ENCODE assay signal across 8 mouse cellular contexts in genomic region chr4:43031237-43031995, GRCm38 (mm10). TPM values are rescaled to one million over a fixed set of nuclear protein-coding genes. Genes with fewer than 3 reads are reported as not detected.
A peak's percentile ranks its signal among the peaks of the same experiment; 100 is the strongest.
DNase-seq lines count a peak whose midpoint lies in the region; ATAC-seq lines count a peak whose summit lies in the region.

Gene Stoml2, minus strand, starts transcription at chr4:43031710.

- no peaks in the 10 kb centered on the region for H3K9me3 ChIP-seq in forebrain, embryonic 11.5 days (ENCODE audit: control insufficient read depth, low read length)
- no peaks in the 10 kb centered on the region for H3K9me3 ChIP-seq in heart, embryonic 16.5 days (replicated peaks; ENCODE audit: control insufficient read depth, low read length)
- H3K9me3 ChIP-seq in liver, embryonic 15.5 days (replicated peaks) = no peaks in the 10 kb centered on the region
- H3K9me3 ChIP-seq in neural tube, embryonic 12.5 days = no peaks in the 10 kb centered on the region

- peaks cover 8% of the 10 kb centered on the region; the same call in 1 of the 2 replicates for H3K4me1 ChIP-seq in forebrain, embryonic 11.5 days (replicated peaks; ENCODE audit: control insufficient read depth, insufficient read depth, low read length)
- H3K4me1 ChIP-seq in heart, embryonic 16.5 days (ENCODE audit: control insufficient read depth, insufficient read depth, low read length) = peaks cover 12% of the 10 kb centered on the region
- H3K4me1 ChIP-seq in liver, embryonic 15.5 days (replicated peaks) = peaks cover 45% of the 10 kb centered on the region
- peaks cover 24% of the 10 kb centered on the region for H3K4me1 ChIP-seq in neural tube, embryonic 12.5 days

- H3K4me2 ChIP-seq in forebrain, embryonic 11.5 days (ENCODE audit: low read depth, low read length, severe bottlenecking) = peak within 1 kb of the TSS; percentile 80
- H3K4me2 ChIP-seq in heart, embryonic 16.5 days (ENCODE audit: low read depth, low read length) = peak within 1 kb of the TSS; percentile 95
- H3K4me2 ChIP-seq in liver, embryonic 15.5 days = peak within 1 kb of the TSS; percentile 85
- H3K4me2 ChIP-seq in neural tube, embryonic 12.5 days (replicated peaks) = peak within 1 kb of the TSS; percentile 86

- peak; percentile 95 for ATAC-seq in forebrain, embryonic 11.5 days (replicated peaks; ENCODE audit: low FRiP score)
- ATAC-seq in heart, embryonic 16.5 days (replicated peaks; ENCODE audit: extremely low read depth, insufficient read depth, low FRiP score) = peak; percentile 94
- peak; percentile 94 for ATAC-seq in liver, embryonic 15.5 days (ENCODE audit: insufficient read depth)
- ATAC-seq in neural tube, embryonic 12.5 days (ENCODE audit: low FRiP score, low read depth) = peak; percentile 97

- peak; percentile 67 to 73 for DNase-seq in CD8-positive naive resting alpha-beta T cell, adult 2 months (ENCODE audit: low read depth in 2 of 2, low spot score in 2 of 2)
- DNase-seq in c-Kit-positive CD71-negative TER-119-negative erythroid progenitor cells, embryonic 14.5 days (ENCODE audit: low read depth) = peak; percentile 88
- DNase-seq in forebrain, embryonic 11.5 days (ENCODE audit: low spot score) = peak; percentile 94
- DNase-seq in kidney, postnatal 36 days = peak; percentile 97
- DNase-seq in telencephalon, adult 2 months (ENCODE audit: low read depth, low spot score) = peak; percentile 98

- H3K27me3 ChIP-seq in forebrain, embryonic 11.5 days (ENCODE audit: control insufficient read depth, insufficient read depth, low read length) = no peaks in the 10 kb centered on the region
- no peaks in the 10 kb centered on the region for H3K27me3 ChIP-seq in heart, embryonic 16.5 days (ENCODE audit: control insufficient read depth, insufficient read depth, low read length)
- no peaks in the 10 kb centered on the region for H3K27me3 ChIP-seq in liver, embryonic 15.5 days
- H3K27me3 ChIP-seq in neural tube, embryonic 12.5 days (replicated peaks) = no peaks in the 10 kb centered on the region

- peak within 1 kb of the TSS; percentile 94 for H3K27ac ChIP-seq in forebrain, embryonic 11.5 days (ENCODE audit: low read depth, low read length)
- peak within 1 kb of the TSS; percentile 89 for H3K27ac ChIP-seq in heart, embryonic 16.5 days (ENCODE audit: low read length)
- H3K27ac ChIP-seq in liver, embryonic 15.5 days (replicated peaks) = peak within 1 kb of the TSS; percentile 91
- H3K27ac ChIP-seq in neural tube, embryonic 12.5 days = peak within 1 kb of the TSS; percentile 82

- WGBS in forebrain, embryonic 11.5 days = 1% methylated on average over 33 of the region's 38 CpGs
- WGBS in heart, embryonic 16.5 days = 1% methylated on average over 38 of the region's 38 CpGs
- WGBS in liver, embryonic 15.5 days (ENCODE audit: insufficient replicate concordance) = 2% methylated on average over 38 of the region's 38 CpGs
- under 1% methylated on average over 38 of the region's 38 CpGs for WGBS in neural tube, embryonic 12.5 days

- H3K36me3 ChIP-seq in forebrain, embryonic 11.5 days (ENCODE audit: control insufficient read depth, insufficient read depth, low read length) = peaks cover 12% of the 10 kb centered on the region
- H3K36me3 ChIP-seq in heart, embryonic 16.5 days (ENCODE audit: control insufficient read depth, insufficient read depth) = peaks cover 44% of the 10 kb centered on the region
- H3K36me3 ChIP-seq in liver, embryonic 15.5 days (replicated peaks) = peaks cover 77% of the 10 kb centered on the region
- H3K36me3 ChIP-seq in neural tube, embryonic 12.5 days = peaks cover 71% of the 10 kb centered on the region

- H3K9ac ChIP-seq in forebrain, embryonic 11.5 days (ENCODE audit: low read length) = peak within 1 kb of the TSS; percentile 93
- peak within 1 kb of the TSS; percentile 97 for H3K9ac ChIP-seq in heart, embryonic 16.5 days (ENCODE audit: low read length)
- H3K9ac ChIP-seq in liver, embryonic 15.5 days = peak within 1 kb of the TSS; percentile 94
- H3K9ac ChIP-seq in neural tube, embryonic 12.5 days = peak within 1 kb of the TSS; percentile 86

- H3K4me3 ChIP-seq in forebrain, embryonic 11.5 days (ENCODE audit: low read depth, low read length) = peak within 1 kb of the TSS; percentile 74
- peak within 1 kb of the TSS; percentile 90 for H3K4me3 ChIP-seq in heart, embryonic 16.5 days (ENCODE audit: low read length)
- peak within 1 kb of the TSS; percentile 86 for H3K4me3 ChIP-seq in liver, embryonic 15.5 days (replicated peaks)
- H3K4me3 ChIP-seq in neural tube, embryonic 12.5 days = peak within 1 kb of the TSS; percentile 74

RNA-seq across cellular contexts. Expression of gene Stoml2, which starts in this region (rescaled TPM):
- 378 and 409 TPM in 2 replicates for polyA plus RNA-seq in forebrain, embryonic 11.5 days (2014; fragmentation: Nextera tagmentation; extraction: Ambion mirVana)
- polyA plus RNA-seq in heart, embryonic 16.5 days (2015; fragmentation: Nextera tagmentation; extraction: Ambion mirVana) = 222 and 234 TPM in 2 replicates
- polyA plus RNA-seq in liver, embryonic 15.5 days (2015; fragmentation: Nextera tagmentation; extraction: Ambion mirVana) = 187 and 204 TPM in 2 replicates
- polyA plus RNA-seq in neural tube, embryonic 12.5 days (2016; fragmentation: Nextera tagmentation; extraction: Ambion mirVana) = 251 and 257 TPM in 2 replicates

Comparison
In these comparisons a context has a peak if more than half of its experiments do, and no peak if none do; other contexts are left out.
1. Peak in every context shown above with its lines: DNase-seq, ATAC-seq, H3K4me3 ChIP-seq and H3K27ac ChIP-seq.